Mouse (Mus musculus): ENCODE measurements around the gene Rassf5. TPM values are rescaled to one million over a fixed set of nuclear protein-coding genes. Genes with fewer than 3 reads are reported as not detected.

The Rassf5 gene
- polyA plus RNA-seq (2012; rRNA removed) (3.2 and 3.8 TPM in 2 replicates), polyA plus RNA-seq (2014; fragmentation: Nextera tagmentation; extraction: Ambion mirVana) (3.1 and 3.2 TPM in 2 replicates)

DNA sequence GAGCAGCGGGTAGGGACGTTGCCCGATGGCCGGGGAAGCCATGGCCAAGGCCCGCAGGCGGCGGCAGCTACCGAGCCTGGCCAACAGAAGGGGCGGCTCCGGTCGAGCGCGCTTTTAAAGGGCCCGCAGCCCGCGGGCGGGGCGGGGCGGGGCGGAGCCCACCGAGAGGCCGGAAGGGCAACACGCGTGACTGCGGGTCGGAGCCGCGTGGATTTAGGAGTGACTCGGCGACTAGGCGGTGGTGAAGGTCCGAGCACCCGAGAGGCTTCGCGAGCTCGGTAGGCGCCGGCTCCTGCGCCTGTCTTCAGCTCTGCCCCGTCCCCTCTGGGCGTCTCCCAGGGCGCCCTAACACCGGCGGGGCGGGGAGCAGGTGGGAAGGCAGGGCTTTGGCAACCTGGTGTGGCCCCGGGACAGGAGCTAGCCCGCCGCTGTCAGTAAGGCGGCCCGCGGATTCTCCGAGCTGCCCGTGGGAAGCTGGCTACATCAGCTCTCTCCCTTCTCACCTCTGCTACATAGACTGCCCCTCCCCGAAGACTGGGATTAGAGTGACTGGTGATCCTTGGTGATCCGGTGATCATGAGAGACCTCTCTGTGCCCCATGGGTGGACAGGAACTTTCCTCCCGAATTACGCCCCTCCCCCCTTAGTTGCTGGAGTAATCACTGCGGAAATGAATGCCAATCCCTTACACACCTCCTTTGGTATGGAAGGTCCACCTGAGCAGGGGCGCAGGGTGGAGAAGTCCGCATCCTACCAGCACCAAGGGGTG lies at the start of gene Rassf5:
Rassf5 (minus strand) TSS at position 170 of the 768 bp plus-strand sequence.
- H3K9ac ChIP-seq (ENCODE audit: low read depth, low read length, severe bottlenecking) = peak within 1 kb of the TSS; percentile 61
- H3K4me3 ChIP-seq (replicated peaks; ENCODE audit: low read length) = peak within 1 kb of the TSS; percentile 66
- H3K4me2 ChIP-seq (replicated peaks; ENCODE audit: low read depth, low read length, severe bottlenecking) = peak within 1 kb of the TSS; percentile 97
- peaks cover 16% of the 10 kb centered on the region for H3K4me1 ChIP-seq (ENCODE audit: control insufficient read depth, insufficient read depth, low read length)
- peaks cover 32% of the 10 kb centered on the region for H3K27me3 ChIP-seq (ENCODE audit: control insufficient read depth, insufficient read depth, low read length)
- TF ChIP-seq POLR2A (IDR thresholded peaks at IDR 0.05; ENCODE audit: borderline replicate concordance, extremely low read depth, insufficient read depth, insufficient read length) = no peak
- H3K9me3 ChIP-seq (ENCODE audit: control insufficient read depth, low read length) = no peaks in the 10 kb centered on the region
- 1% methylated on average over 45 of the region's 60 CpGs for WGBS
- H3K27ac ChIP-seq (replicated peaks; ENCODE audit: low read depth, low read length) = no peak within 1 kb of the TSS
- no peaks in the 10 kb centered on the region for H3K36me3 ChIP-seq (ENCODE audit: control insufficient read depth, insufficient read depth, low read length)
- ATAC-seq (ENCODE audit: low FRiP score, low read depth) = peak; percentile 58
- DNase-seq (ENCODE audit: low spot score) = no peak

DNA sequence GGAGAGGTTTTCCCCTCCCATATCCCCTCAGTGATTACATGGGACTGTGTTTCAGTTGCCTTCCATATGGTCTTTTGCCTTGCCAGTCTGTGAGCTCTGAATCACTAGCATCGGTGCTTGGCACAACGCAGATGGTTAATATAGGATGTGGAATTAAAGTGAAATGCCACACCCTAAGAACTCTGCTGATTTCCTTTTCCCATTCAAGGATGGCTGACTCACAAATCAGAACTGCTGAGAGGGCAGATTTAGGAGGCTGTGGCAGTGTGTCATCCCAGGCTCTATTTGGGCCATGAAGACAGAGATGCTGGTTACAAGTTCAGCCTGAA lies 48.8 kb upstream of the Rassf5 start:
- ATAC-seq (ENCODE audit: low FRiP score, low read depth) = no peak
- DNase-seq (ENCODE audit: low spot score) = no peak
- H3K4me2 ChIP-seq (replicated peaks; ENCODE audit: low read depth, low read length, severe bottlenecking) = no peak overlapping the region
- no peak overlapping the region for H3K9ac ChIP-seq (ENCODE audit: low read depth, low read length, severe bottlenecking)
- no peaks in the 10 kb centered on the region for H3K4me1 ChIP-seq (ENCODE audit: control insufficient read depth, insufficient read depth, low read length)
- no peaks in the 10 kb centered on the region for H3K27me3 ChIP-seq (ENCODE audit: control insufficient read depth, insufficient read depth, low read length)
- TF ChIP-seq POLR2A (IDR thresholded peaks at IDR 0.05; ENCODE audit: borderline replicate concordance, extremely low read depth, insufficient read depth, insufficient read length) = no peak
- no peak overlapping the region; the same call in 1 of the 2 replicates for H3K27ac ChIP-seq (replicated peaks; ENCODE audit: low read depth, low read length)
- no peaks in the 10 kb centered on the region for H3K9me3 ChIP-seq (ENCODE audit: control insufficient read depth, low read length)
- peaks cover 69% of the 10 kb centered on the region for H3K36me3 ChIP-seq (ENCODE audit: control insufficient read depth, insufficient read depth, low read length)
- 71% methylated on average over 2 of the region's 2 CpGs for WGBS
- H3K4me3 ChIP-seq (replicated peaks; ENCODE audit: low read length) = no peak overlapping the region

DNA sequence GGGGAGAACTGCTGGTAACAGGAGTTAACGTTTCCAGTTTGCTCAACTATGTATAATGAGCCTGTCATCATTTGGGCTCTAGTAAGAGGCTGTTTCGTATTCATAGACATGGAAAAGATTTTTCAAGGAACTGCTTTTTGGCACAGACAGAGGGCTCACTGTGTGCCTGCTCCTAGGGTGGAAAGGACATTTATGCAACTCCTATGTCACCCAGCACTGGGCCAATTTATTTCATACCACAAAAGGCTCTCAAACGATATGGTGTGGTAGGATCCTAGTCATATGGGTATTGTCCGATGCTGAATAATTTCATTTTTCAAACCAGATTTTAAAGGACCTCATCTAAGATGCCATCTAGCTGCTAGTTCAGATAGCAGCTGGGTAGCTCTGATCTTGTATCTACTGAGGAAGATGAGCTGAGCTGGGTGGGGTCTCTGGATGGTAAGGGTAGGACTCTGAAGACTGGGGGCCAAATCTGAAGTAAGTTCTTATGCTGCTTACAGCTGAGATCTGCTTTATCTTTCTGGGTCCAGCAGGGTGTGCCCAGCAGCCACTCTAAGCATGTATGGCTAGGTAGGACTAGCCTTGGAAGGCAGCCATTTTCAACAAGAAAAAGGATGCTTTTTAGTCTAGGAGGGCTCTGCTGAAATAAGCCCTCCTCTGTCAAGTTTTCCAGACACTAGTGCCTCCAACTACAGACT lies 48.3 kb upstream of the Rassf5 start:
- DNase-seq (ENCODE audit: low spot score) (no peak), ATAC-seq (ENCODE audit: low FRiP score, low read depth) (0 out of 2 replicates have a peak, but pooled peaks have one; percentile 13)
- no peak for TF ChIP-seq POLR2A (IDR thresholded peaks at IDR 0.05; ENCODE audit: borderline replicate concordance, extremely low read depth, insufficient read depth, insufficient read length)
- H3K4me1 ChIP-seq (ENCODE audit: control insufficient read depth, insufficient read depth, low read length) = no peaks in the 10 kb centered on the region
- no peak overlapping the region for H3K4me3 ChIP-seq (replicated peaks; ENCODE audit: low read length)
- no peak overlapping the region for H3K9ac ChIP-seq (ENCODE audit: low read depth, low read length, severe bottlenecking)
- H3K36me3 ChIP-seq (ENCODE audit: control insufficient read depth, insufficient read depth, low read length) = peaks cover 71% of the 10 kb centered on the region
- H3K9me3 ChIP-seq (ENCODE audit: control insufficient read depth, low read length) = no peaks in the 10 kb centered on the region
- 0 out of 2 replicates have a peak overlapping the region, but pooled peaks have one; percentile 34 for H3K27ac ChIP-seq (replicated peaks; ENCODE audit: low read depth, low read length)
- no peaks in the 10 kb centered on the region for H3K27me3 ChIP-seq (ENCODE audit: control insufficient read depth, insufficient read depth, low read length)
- H3K4me2 ChIP-seq (replicated peaks; ENCODE audit: low read depth, low read length, severe bottlenecking) = no peak overlapping the region
- WGBS = 87% methylated on average over 4 of the region's 4 CpGs

GRCm38 (mm10) chr1:131290648-131291047 lies 45.6 kb upstream of the Rassf5 start:
- DNase-seq (ENCODE audit: low spot score) (peak; percentile 34), ATAC-seq (ENCODE audit: low FRiP score, low read depth) (no peak)
- 50% methylated on average over 2 of the region's 2 CpGs for WGBS
- Histone ChIP-seq H3K9me3 (ENCODE audit: control insufficient read depth, low read length) (no peaks in the 10 kb centered on the region), H3K27me3 (ENCODE audit: control insufficient read depth, insufficient read depth, low read length) (no peaks in the 10 kb centered on the region), H3K4me3 (replicated peaks; ENCODE audit: low read length) (no peak overlapping the region), H3K4me1 (ENCODE audit: control insufficient read depth, insufficient read depth, low read length) (no peaks in the 10 kb centered on the region), H3K9ac (ENCODE audit: low read depth, low read length, severe bottlenecking) (no peak overlapping the region), H3K36me3 (ENCODE audit: control insufficient read depth, insufficient read depth, low read length) (peaks cover 56% of the 10 kb centered on the region), H3K27ac (replicated peaks; ENCODE audit: low read depth, low read length) (no peak overlapping the region), H3K4me2 (replicated peaks; ENCODE audit: low read depth, low read length, severe bottlenecking) (no peak overlapping the region)
- TF ChIP-seq POLR2A (IDR thresholded peaks at IDR 0.05; ENCODE audit: borderline replicate concordance, extremely low read depth, insufficient read depth, insufficient read length) = no peak

- Histone ChIP-seq H3K27ac (replicated peaks; ENCODE audit: low read depth, low read length) (no peak overlapping the region), H3K9ac (ENCODE audit: low read depth, low read length, severe bottlenecking) (no peak overlapping the region), H3K36me3 (ENCODE audit: control insufficient read depth, insufficient read depth, low read length) (peaks cover 44% of the 10 kb centered on the region), H3K4me3 (replicated peaks; ENCODE audit: low read length) (no peak overlapping the region), H3K27me3 (ENCODE audit: control insufficient read depth, insufficient read depth, low read length) (no peaks in the 10 kb centered on the region), H3K4me1 (ENCODE audit: control insufficient read depth, insufficient read depth, low read length) (no peaks in the 10 kb centered on the region), H3K9me3 (ENCODE audit: control insufficient read depth, low read length) (no peaks in the 10 kb centered on the region), H3K4me2 (replicated peaks; ENCODE audit: low read depth, low read length, severe bottlenecking) (no peak overlapping the region)
- WGBS = 89% methylated on average over 6 of the region's 6 CpGs
- ATAC-seq (ENCODE audit: low FRiP score, low read depth) = no peak
- DNase-seq (ENCODE audit: low spot score) = no peak
- no peak for TF ChIP-seq POLR2A (IDR thresholded peaks at IDR 0.05; ENCODE audit: borderline replicate concordance, extremely low read depth, insufficient read depth, insufficient read length)
Measured at GRCm38 (mm10) chr1:131288938-131289337, 43.9 kb upstream of the Rassf5 start.

All from limb, embryonic 14.5 days (tissue).